23 mouse cellular contexts compared by ENCODE assay signal in genomic region chr7:19762283-19762682, GRCm38 (mm10). TPM values are rescaled to one million over a fixed set of nuclear protein-coding genes. Genes with fewer than 3 reads are reported as not detected.
DNase-seq lines count a peak whose midpoint lies in the region; ATAC-seq and TF ChIP-seq lines count a peak whose summit lies in the region.
"Had no signal": no experiment of that assay in that cellular context is flagged by ENCODE, and none has a peak within 500 bp of the region (broad histone marks: within the 10 kb centered on the region; RNA-seq: fewer than 3 reads in every experiment).

No protein-coding gene starts in this region.

- TF ChIP-seq POLR2A in kidney, adult 2 months (IDR thresholded peaks at IDR 0.05; ENCODE audit: low read depth, low read length) = no peak

- no peak for DNase-seq in heart, postnatal 10 days
- peak; percentile 67 for DNase-seq in kidney, postnatal 10 days
- DNase-seq in kidney, adult 2 months = no peak
- peak; percentile 47 for DNase-seq in lung, postnatal 10 days
- DNase-seq in lung, postnatal 36 days = no peak
- DNase-seq: cerebellum, adult 18-20 months; cerebellum, postnatal 25 days; embryo, embryonic 11 days; forebrain, postnatal 0 days; kidney, adult 8-10 months; right cerebral cortex, postnatal 4 days; thymus, postnatal 25 days had no signal

- intact Hi-C loops in heart, postnatal 10 days (cut with DNase I) = no loop called here

- H3K9ac ChIP-seq in heart, embryonic 15.5 days = no peak overlapping the region
- H3K9ac ChIP-seq in midbrain, embryonic 15.5 days = no peak overlapping the region
- H3K9ac ChIP-seq: forebrain, postnatal 0 days; liver, embryonic 12.5 days; neural tube, embryonic 12.5 days had no signal

- H3K4me1 ChIP-seq in heart, embryonic 15.5 days (replicated peaks) = peaks cover 36% of the 10 kb centered on the region
- H3K4me1 ChIP-seq in kidney, adult 2 months (ENCODE audit: control insufficient read depth, insufficient read depth, low read length) = no peaks in the 10 kb centered on the region
- H3K4me1 ChIP-seq in midbrain, embryonic 15.5 days = no peaks in the 10 kb centered on the region
- H3K4me1 ChIP-seq: forebrain, embryonic 10.5 days; liver, embryonic 12.5 days; neural tube, embryonic 12.5 days had no signal

- H3K4me3 ChIP-seq in heart, embryonic 15.5 days = no peak overlapping the region
- H3K4me3 ChIP-seq in kidney, adult 2 months (ENCODE audit: insufficient read depth, low read depth, low read length) = no peak overlapping the region
- no peak overlapping the region for H3K4me3 ChIP-seq in midbrain, embryonic 15.5 days
- H3K4me3 ChIP-seq: forebrain, embryonic 10.5 days; liver, embryonic 12.5 days; neural tube, embryonic 12.5 days had no signal

- ATAC-seq in heart, embryonic 15.5 days (replicated peaks; ENCODE audit: insufficient number of reproducible peaks, insufficient read depth, low FRiP score, low read depth) = no peak
- no peak for ATAC-seq in midbrain, embryonic 15.5 days (replicated peaks)
- ATAC-seq: forebrain, postnatal 0 days; liver, embryonic 12.5 days had no signal

- peaks cover 49% of the 10 kb centered on the region for H3K36me3 ChIP-seq in heart, embryonic 15.5 days
- no peaks in the 10 kb centered on the region; the same call in 1 of the 2 replicates for H3K36me3 ChIP-seq in kidney, adult 2 months (ENCODE audit: control insufficient read depth, insufficient read depth, low read length)
- no peaks in the 10 kb centered on the region for H3K36me3 ChIP-seq in midbrain, embryonic 15.5 days (replicated peaks)
- H3K36me3 ChIP-seq: liver, embryonic 12.5 days; neural tube, embryonic 12.5 days had no signal

- H3K9me3 ChIP-seq in heart, embryonic 15.5 days (replicated peaks) = no peaks in the 10 kb centered on the region
- no peaks in the 10 kb centered on the region for H3K9me3 ChIP-seq in midbrain, embryonic 15.5 days
- H3K9me3 ChIP-seq: liver, embryonic 12.5 days; neural tube, embryonic 12.5 days had no signal

- H3K4me2 ChIP-seq in heart, embryonic 15.5 days = no peak overlapping the region
- H3K4me2 ChIP-seq in midbrain, embryonic 15.5 days = no peak overlapping the region
- H3K4me2 ChIP-seq: liver, embryonic 12.5 days; midbrain, embryonic 11.5 days; neural tube, embryonic 12.5 days had no signal

- 39% methylated on average over 11 of the region's 11 CpGs for WGBS in heart, embryonic 15.5 days
- 68% methylated on average over 11 of the region's 11 CpGs for WGBS in kidney, adult 2 months
- WGBS in midbrain, embryonic 15.5 days = 90% methylated on average over 11 of the region's 11 CpGs

- no peak for TF ChIP-seq CTCF in kidney, adult 2 months (conservative IDR thresholded peaks at IDR 0.05; ENCODE audit: insufficient read depth, insufficient read length, low read depth, low read length)

- H3K27me3 ChIP-seq in heart, embryonic 15.5 days = no peaks in the 10 kb centered on the region
- H3K27me3 ChIP-seq in kidney, adult 2 months (replicated peaks; ENCODE audit: control insufficient read depth, insufficient read depth, low read length) = no peaks in the 10 kb centered on the region
- no peaks in the 10 kb centered on the region for H3K27me3 ChIP-seq in midbrain, embryonic 15.5 days (replicated peaks)
- H3K27me3 ChIP-seq: neural tube, embryonic 12.5 days had no signal

- peak overlapping the region; percentile 69 for H3K27ac ChIP-seq in heart, embryonic 15.5 days
- H3K27ac ChIP-seq in kidney, adult 2 months (ENCODE audit: insufficient read depth, low read depth, low read length) = no peak overlapping the region
- H3K27ac ChIP-seq in midbrain, embryonic 15.5 days = no peak overlapping the region
- H3K27ac ChIP-seq: forebrain, embryonic 10.5 days; liver, embryonic 12.5 days; macrophage; neural tube, embryonic 12.5 days had no signal

RNA-seq across cellular contexts. Expression of gene Bcam, which starts 8.5 kb away (rescaled TPM):
- 358 and 380 TPM in 2 replicates for polyA plus RNA-seq in heart, embryonic 15.5 days (2015; fragmentation: Nextera tagmentation; extraction: Ambion mirVana)
- total RNA-seq in heart, postnatal 10 days (2021) = 100 to 1,000 TPM; 299 to 317 TPM
- 237 and 272 TPM in 2 replicates for polyA plus RNA-seq in kidney, adult 2 months (2012; rRNA removed)
- 12.4 and 13.8 TPM in 2 replicates for polyA plus RNA-seq in midbrain, embryonic 15.5 days (2015; fragmentation: Nextera tagmentation; extraction: Ambion mirVana)
- total RNA-seq: monocyte, adult 5-6 weeks had no signal

RNA-seq across cellular contexts. Expression of gene Nectin2, which starts 12.0 kb away (rescaled TPM):
- polyA plus RNA-seq in heart, embryonic 15.5 days (2015; fragmentation: Nextera tagmentation; extraction: Ambion mirVana) = 66.5 and 81.4 TPM in 2 replicates
- total RNA-seq in heart, postnatal 10 days (2021) = 10 to 100 TPM; 43.1 to 45.2 TPM
- polyA plus RNA-seq in kidney, adult 2 months (2012; rRNA removed) = 44.5 and 47.7 TPM in 2 replicates
- 56.3 and 60.8 TPM in 2 replicates for polyA plus RNA-seq in midbrain, embryonic 15.5 days (2015; fragmentation: Nextera tagmentation; extraction: Ambion mirVana)
- total RNA-seq: monocyte, adult 5-6 weeks had no signal

RNA-seq across cellular contexts. Expression of gene Cblc, which starts 34.3 kb away (rescaled TPM):
- polyA plus RNA-seq in heart, embryonic 15.5 days (2015; fragmentation: Nextera tagmentation; extraction: Ambion mirVana) = 0.47 and 2.5 TPM in 2 replicates
- total RNA-seq in heart, postnatal 10 days (2021) = under 1 TPM in 1 of 2 experiments, not detected in 1; 0.50 TPM
- polyA plus RNA-seq in kidney, adult 2 months (2012; rRNA removed) = 24.4 and 32.6 TPM in 2 replicates
- polyA plus RNA-seq in midbrain, embryonic 15.5 days (2015; fragmentation: Nextera tagmentation; extraction: Ambion mirVana) = 0.40 and 0.57 TPM in 2 replicates
- total RNA-seq: gastrocnemius, adult 18-20 months; left cerebral cortex, adult 18-20 months; left cerebral cortex, postnatal 36 days; monocyte, adult 5-6 weeks had no signal
- polyA plus RNA-seq: macrophage; midbrain, embryonic 11.5 days had no signal

RNA-seq across cellular contexts. Expression of gene Tomm40, which starts 47.0 kb away (rescaled TPM):
- 142 and 164 TPM in 2 replicates for polyA plus RNA-seq in heart, embryonic 15.5 days (2015; fragmentation: Nextera tagmentation; extraction: Ambion mirVana)
- total RNA-seq in heart, postnatal 10 days (2021) = 100 to 1,000 TPM; 129 to 131 TPM
- polyA plus RNA-seq in kidney, adult 2 months (2012; rRNA removed) = 83.9 and 86.3 TPM in 2 replicates
- 139 and 156 TPM in 2 replicates for polyA plus RNA-seq in midbrain, embryonic 15.5 days (2015; fragmentation: Nextera tagmentation; extraction: Ambion mirVana)

Comparison
In these comparisons a context has a peak if more than half of its experiments do, and no peak if none do; other contexts are left out.
1. DNase-seq: peak in kidney, postnatal 10 days (single experiment) and lung, postnatal 10 days (single experiment); none in heart, postnatal 10 days (0 of 2), kidney, adult 2 months (single experiment) and lung, postnatal 36 days (single experiment).
2. RNA of gene Bcam, which starts 8.5 kb away (polyA plus RNA-seq): 358 to 380 TPM in heart, embryonic 15.5 days and 237 to 272 TPM in kidney, adult 2 months; 12.4 to 13.8 TPM in midbrain, embryonic 15.5 days; every median in the first group is over 10 times any median in the second.